Mouse (Mus musculus): ENCODE measurements around the gene Cope. TPM values are rescaled to one million over a fixed set of nuclear protein-coding genes. Genes with fewer than 3 reads are reported as not detected.
A peak's percentile ranks its signal among the peaks of the same experiment; 100 is the strongest.

Gene Cope
- total and polyA plus RNA-seq, 3 experiments: 134 to 243 (median 191) TPM

DNA sequence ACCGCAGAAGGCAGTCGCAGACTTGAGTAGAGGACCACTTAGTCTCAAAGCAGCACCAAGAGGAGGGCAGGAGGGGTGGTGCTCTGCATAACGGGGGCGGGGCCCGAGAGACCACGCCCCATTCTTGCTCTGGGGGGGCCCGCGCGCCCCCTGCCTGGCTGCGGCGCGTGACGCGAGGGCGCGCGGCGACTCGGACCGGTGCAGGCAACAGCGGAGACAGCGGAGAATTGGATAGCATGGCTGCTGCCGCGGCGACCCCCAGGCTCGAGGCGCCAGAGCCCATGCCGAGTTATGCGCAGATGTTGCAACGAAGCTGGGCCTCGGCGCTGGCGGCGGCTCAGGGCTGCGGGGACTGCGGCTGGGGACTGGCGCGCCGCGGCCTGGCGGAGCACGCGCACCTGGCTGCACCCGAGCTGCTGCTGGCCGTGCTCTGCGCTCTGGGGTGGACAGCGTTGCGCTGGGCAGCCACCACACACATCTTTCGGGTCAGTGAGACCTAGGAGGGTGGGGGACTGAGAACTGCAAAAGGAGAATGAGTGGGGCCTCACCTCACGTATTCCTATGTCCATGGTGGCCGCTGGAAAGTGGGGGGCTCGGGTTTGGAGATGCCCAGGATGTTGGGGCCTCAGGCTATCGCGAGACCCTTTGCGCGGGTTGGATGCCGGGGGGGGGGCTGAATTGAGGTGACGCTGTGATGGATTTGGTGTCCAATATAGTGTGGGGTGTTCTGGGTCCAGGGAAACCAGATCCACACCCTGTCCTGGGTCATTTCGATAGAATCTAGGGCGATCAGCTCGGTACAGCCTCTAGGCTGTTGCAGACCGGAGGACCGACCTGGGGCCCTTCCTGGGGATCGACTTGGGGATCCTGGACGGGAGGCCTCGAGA is 13.5 kb downstream of the Cope start, which contains the start of gene Cers1:
Gene Cers1 (plus strand): TSS at position 152 of the 887 bp plus-strand sequence.
- Histone ChIP-seq H3K9ac (ENCODE audit: insufficient read depth, low read depth) (no peak within 1 kb of the TSS), H3K27me3 (replicated peaks) (peaks cover 24% of the 10 kb centered on the region), H3K4me2 (ENCODE audit: insufficient read depth, low read depth, poor library complexity, severe bottlenecking) (peak within 1 kb of the TSS; percentile 11), H3K9me3 (replicated peaks; ENCODE audit: low read length) (no peaks in the 10 kb centered on the region), H3K4me3 (replicated peaks in 1 of 3; ENCODE audit: low read depth in 2 of 3, low read length in 2 of 3, poor library complexity in 1 of 3) (peak within 1 kb of the TSS in 1 of 3 experiments; percentile 33), H3K36me3 (replicated peaks in 1 of 2; ENCODE audit: control insufficient read depth in 1 of 2, insufficient read depth in 1 of 2, low read length in 1 of 2) (peaks cover 23 to 28% of the 10 kb centered on the region in 2 experiments), H3K27ac (ENCODE audit: insufficient read depth, low read depth) (no peak within 1 kb of the TSS), H3K4me1 (ENCODE audit: control insufficient read depth in 1 of 2, insufficient read depth in 2 of 2) (peaks cover 0 to 5% of the 10 kb centered on the region in 2 experiments; a peak in 1 of 4 replicates), H3K79me2 (replicated peaks; ENCODE audit: control insufficient read depth, extremely low read depth, insufficient read depth, poor library complexity, severe bottlenecking) (no peaks in the 10 kb centered on the region)
- no peak for DNase-seq (ENCODE audit: extremely low read depth)
- TF ChIP-seq TBP (conservative IDR thresholded peaks at IDR 0.05; ENCODE audit: low read depth, low read length) (no peak), USF2 (conservative IDR thresholded peaks at IDR 0.05; ENCODE audit: low read depth, low read length) (no peak), SMC3 (IDR thresholded peaks at IDR 0.05; ENCODE audit: low read depth, low read length) (no peak), RAD21 (IDR thresholded peaks at IDR 0.05; ENCODE audit: low read depth, low read length) (no peak), E2F4 (IDR thresholded peaks at IDR 0.05; ENCODE audit: insufficient replicate concordance, low read depth, low read length) (no peak), MYC (IDR thresholded peaks at IDR 0.05; ENCODE audit: low read depth, low read length) (no peak), NRF1 (IDR thresholded peaks at IDR 0.05; ENCODE audit: low read depth, low read length) (peak; percentile 51)
- dilution Hi-C loops (cut with MboI; ENCODE audit: extremely low pct_ligation_motif_present, extremely low pct_unique_long_range_greater_than_20kb, low sequenced_read_pairs): no loop called here
- in situ Hi-C loops (cut with MboI; ENCODE audit: low pct_ligation_motif_present, low pct_unique_long_range_greater_than_20kb, low sequenced_read_pairs): no loop called here

DNA sequence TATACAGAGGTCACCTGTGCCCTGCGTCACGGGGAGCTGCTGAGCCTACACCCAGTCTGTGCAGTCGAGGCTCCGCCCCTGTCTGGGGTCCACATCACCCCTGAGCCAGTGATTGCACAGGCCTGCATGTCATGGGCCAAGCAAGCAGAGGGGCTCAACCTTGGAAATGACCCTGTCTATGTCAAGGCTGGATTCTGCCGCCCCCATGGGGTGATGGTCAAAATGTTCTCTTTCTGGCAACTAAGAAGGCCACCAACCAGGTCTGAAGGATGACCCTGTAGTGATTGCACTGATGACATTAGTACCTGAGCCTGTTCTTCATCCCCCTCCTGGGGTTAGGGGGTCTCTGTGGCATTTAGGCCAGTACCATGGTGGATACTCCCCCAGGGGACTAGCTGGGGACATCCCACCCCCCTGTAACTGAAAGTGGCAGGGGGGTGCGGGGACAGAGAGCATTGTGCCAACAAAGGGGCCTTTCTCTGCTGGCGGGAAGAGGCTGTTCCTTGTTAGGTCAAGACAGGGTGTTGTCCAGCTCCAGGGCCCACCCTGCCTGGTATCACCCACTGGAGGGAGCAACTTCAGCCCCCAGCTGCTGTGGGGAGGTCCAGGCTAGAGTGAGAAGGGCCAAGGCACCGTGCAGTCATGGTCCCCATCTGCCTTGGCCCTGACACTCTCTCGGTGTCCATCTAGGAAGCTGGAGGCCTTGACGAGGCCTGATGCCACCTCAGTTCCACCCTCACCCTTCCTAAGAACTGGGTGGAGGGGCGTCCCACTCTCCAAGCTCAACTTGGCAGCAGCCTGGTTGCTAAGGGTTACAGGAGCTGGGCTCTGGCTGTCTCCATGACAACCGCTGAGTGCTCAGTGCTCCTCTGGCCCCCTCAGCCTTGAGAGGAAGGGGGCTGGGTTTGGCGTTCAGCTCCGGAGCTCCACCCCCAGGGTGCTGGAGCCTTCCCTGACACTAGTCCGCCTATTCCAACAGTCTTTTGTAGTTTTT is 14.5 kb downstream of the Cope start:
- Histone ChIP-seq H3K9me3 (replicated peaks; ENCODE audit: low read length) (no peaks in the 10 kb centered on the region), H3K9ac (ENCODE audit: insufficient read depth, low read depth) (no peak overlapping the region), H3K27me3 (replicated peaks) (peaks cover 24% of the 10 kb centered on the region), H3K27ac (ENCODE audit: insufficient read depth, low read depth) (no peak overlapping the region), H3K4me2 (ENCODE audit: insufficient read depth, low read depth, poor library complexity, severe bottlenecking) (no peak overlapping the region), H3K4me1 (ENCODE audit: control insufficient read depth in 1 of 2, insufficient read depth in 2 of 2) (peaks cover 3 to 7% of the 10 kb centered on the region in 2 experiments; a peak in 2 of 4 replicates), H3K4me3 (replicated peaks in 1 of 3; ENCODE audit: low read depth in 2 of 3, low read length in 2 of 3, poor library complexity in 1 of 3) (no peak overlapping the region), H3K36me3 (replicated peaks in 1 of 2; ENCODE audit: control insufficient read depth in 1 of 2, insufficient read depth in 1 of 2, low read length in 1 of 2) (peaks cover 14 to 18% of the 10 kb centered on the region in 2 experiments), H3K79me2 (replicated peaks; ENCODE audit: control insufficient read depth, extremely low read depth, insufficient read depth, poor library complexity, severe bottlenecking) (no peaks in the 10 kb centered on the region)
- dilution Hi-C loops (cut with MboI; ENCODE audit: extremely low pct_ligation_motif_present, extremely low pct_unique_long_range_greater_than_20kb, low sequenced_read_pairs): no loop called here
- DNase-seq (ENCODE audit: extremely low read depth): no peak
- peak in 1 of 2 experiments; percentile 29; a peak in 2 of 4 replicates for TF ChIP-seq CTCF (conservative IDR thresholded peaks at IDR 0.05 in 1 of 2, IDR thresholded peaks at IDR 0.05 in 1 of 2; ENCODE audit: low read depth in 2 of 2, low read length in 2 of 2)
- TF ChIP-seq RAD21 (IDR thresholded peaks at IDR 0.05; ENCODE audit: low read depth, low read length): peak; percentile 22
- no peak for TF ChIP-seq KAT2A (IDR thresholded peaks at IDR 0.05; ENCODE audit: insufficient replicate concordance, low read length)
- in situ Hi-C loops (cut with MboI; ENCODE audit: low pct_ligation_motif_present, low pct_unique_long_range_greater_than_20kb, low sequenced_read_pairs): no loop called here
